Mouse (Mus musculus) liver (tissue): ENCODE measurements at regions not wholly inside any gene's neighbourhood (a gene's known extent, or its start where the extent isn't known, plus 50 kb on each side); places are given as distances from the start of the nearest gene placed in this dataset.
A peak's percentile ranks its signal among the peaks of the same experiment; 100 is the strongest.

ENCODE experiments used
- DNase-seq: peaks from one replicate; pipeline ENCODE4 v3.0.0-alpha.2; 2020; ENCODE audit warnings: mixed read lengths

GRCm38 (mm10) chr2:171670945-171671547 lies 372.2 kb downstream of the Cbln4 start:
- DNase-seq: no peak

- DNase-seq: no peak
Measured at GRCm38 (mm10) chr2:171668791-171669645, 374.2 kb downstream of the Cbln4 start.

GRCm38 (mm10) chr2:171662571-171662970 lies 380.7 kb downstream of the Cbln4 start:
- no peak for DNase-seq

- no peak for DNase-seq
Measured at GRCm38 (mm10) chr2:171661896-171662511, 381.3 kb downstream of the Cbln4 start.

GRCm38 (mm10) chr2:171657125-171657524 lies 386.1 kb downstream of the Cbln4 start:
- no peak for DNase-seq

GRCm38 (mm10) chr2:171641730-171642129 lies 401.5 kb downstream of the Cbln4 start:
- no peak for DNase-seq

- no peak for DNase-seq
Measured at GRCm38 (mm10) chr2:171640478-171640877, 402.8 kb downstream of the Cbln4 start.

GRCm38 (mm10) chr2:171638931-171639330 lies 404.3 kb downstream of the Cbln4 start:
- peak; percentile 5 for DNase-seq

GRCm38 (mm10) chr2:171636837-171637236 lies 406.4 kb downstream of the Cbln4 start:
- DNase-seq: no peak

GRCm38 (mm10) chr2:171633355-171634097 lies 409.7 kb downstream of the Cbln4 start:
- no peak for DNase-seq

GRCm38 (mm10) chr2:171630101-171630715 lies 413.1 kb downstream of the Cbln4 start:
- no peak for DNase-seq

GRCm38 (mm10) chr2:171628182-171628850 lies 414.9 kb downstream of the Cbln4 start:
- no peak for DNase-seq

- DNase-seq: no peak
Measured at GRCm38 (mm10) chr2:171620668-171621067, 422.6 kb downstream of the Cbln4 start.

- DNase-seq: no peak
Measured at GRCm38 (mm10) chr2:171620253-171620652, 423.0 kb downstream of the Cbln4 start.

- no peak for DNase-seq
Measured at GRCm38 (mm10) chr2:171618771-171619170, 424.5 kb downstream of the Cbln4 start.

GRCm38 (mm10) chr2:171618333-171618732 lies 424.9 kb downstream of the Cbln4 start:
- peak; percentile 20 for DNase-seq

- DNase-seq: no peak
Measured at GRCm38 (mm10) chr2:171615462-171615861, 427.8 kb downstream of the Cbln4 start.

GRCm38 (mm10) chr2:171605064-171605463 lies 438.2 kb downstream of the Cbln4 start:
- no peak for DNase-seq

- no peak for DNase-seq
Measured at GRCm38 (mm10) chr2:171595240-171595639, 448.0 kb downstream of the Cbln4 start.

- DNase-seq: no peak
Measured at GRCm38 (mm10) chr2:171593884-171594283, 449.4 kb downstream of the Cbln4 start.

- DNase-seq: no peak
Measured at GRCm38 (mm10) chr2:171592315-171592714, 451.0 kb downstream of the Cbln4 start.

- DNase-seq: no peak
Measured at GRCm38 (mm10) chr2:171588158-171588557, 455.1 kb downstream of the Cbln4 start.
